Mouse (Mus musculus): ENCODE data around the gene Nek7. TPM values are rescaled to one million over a fixed set of nuclear protein-coding genes. Genes with fewer than 3 reads are reported as not detected.
A peak's percentile ranks its signal among the peaks of the same experiment; 100 is the strongest.

The Nek7 gene
- polyA plus RNA-seq, 1 experiment from 2014 or later, result 39.0 TPM

DNA sequence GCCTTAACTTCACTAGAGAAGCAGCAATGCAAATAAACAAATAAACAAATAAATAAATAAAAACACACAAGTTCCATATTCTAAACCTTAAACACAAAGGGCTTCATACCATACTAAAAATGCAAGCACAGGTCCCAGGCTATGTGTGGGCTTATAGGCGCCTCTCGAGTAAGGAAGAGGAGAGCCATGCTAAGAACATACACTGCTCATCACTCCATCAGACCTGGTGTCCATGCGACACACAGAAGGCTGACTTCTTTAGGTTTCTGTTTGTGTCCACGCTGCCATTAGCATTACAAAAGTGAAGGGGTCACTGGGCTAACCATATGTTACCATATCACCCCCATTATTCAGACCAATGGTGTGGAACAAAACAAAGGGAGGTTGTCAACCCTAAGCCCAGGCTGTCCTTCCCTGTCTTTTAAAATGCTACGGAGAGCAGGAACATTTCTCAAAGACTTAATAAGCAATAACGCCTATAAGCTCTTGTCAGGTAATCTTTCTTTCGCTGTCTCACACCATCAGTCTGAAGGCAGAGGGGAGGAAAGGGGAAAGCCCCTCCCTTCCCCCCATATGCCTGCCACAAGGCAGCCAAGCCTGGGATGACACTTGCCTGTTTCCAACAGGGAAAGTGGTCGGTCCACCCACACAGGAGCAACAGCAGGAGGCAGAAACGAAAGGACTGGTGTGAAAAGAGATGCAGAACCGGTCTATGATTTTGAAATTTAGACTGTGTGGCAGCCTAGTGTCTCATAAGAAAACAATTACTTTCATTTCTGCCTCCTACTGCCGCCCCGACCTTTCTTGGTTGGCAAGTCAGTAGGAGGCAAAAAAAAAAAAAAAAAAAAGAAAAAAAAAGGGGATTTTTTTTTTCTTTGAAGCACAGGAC lies 60.5 kb downstream of the Nek7 start:
- DNase-seq (ENCODE audit: low spot score) (no peak), ATAC-seq (ENCODE audit: insufficient number of reproducible peaks, low FRiP score, low TSS enrichment, low read depth) (no peak)
- Histone ChIP-seq H3K9ac (ENCODE audit: low read length) (no peak overlapping the region), H3K36me3 (ENCODE audit: control insufficient read depth, insufficient read depth, low read length) (no peaks in the 10 kb centered on the region; the same call in 1 of the 2 replicates), H3K4me1 (ENCODE audit: control insufficient read depth, insufficient read depth, low read length) (no peaks in the 10 kb centered on the region), H3K9me3 (ENCODE audit: control insufficient read depth, low read length) (no peaks in the 10 kb centered on the region), H3K27ac (replicated peaks; ENCODE audit: low read depth, low read length) (no peak overlapping the region), H3K4me2 (ENCODE audit: low read depth, severe bottlenecking) (no peak overlapping the region), H3K27me3 (ENCODE audit: control insufficient read depth, insufficient read depth, low read length) (no peaks in the 10 kb centered on the region), H3K4me3 (ENCODE audit: low read depth, low read length) (no peak overlapping the region)
- 62% methylated on average over 12 of the region's 12 CpGs for WGBS

- Histone ChIP-seq H3K4me2 (ENCODE audit: low read depth, severe bottlenecking) (no peak overlapping the region), H3K36me3 (ENCODE audit: control insufficient read depth, insufficient read depth, low read length) (no peaks in the 10 kb centered on the region; the same call in 1 of the 2 replicates), H3K27me3 (ENCODE audit: control insufficient read depth, insufficient read depth, low read length) (no peaks in the 10 kb centered on the region), H3K9ac (ENCODE audit: low read length) (no peak overlapping the region), H3K9me3 (ENCODE audit: control insufficient read depth, low read length) (no peaks in the 10 kb centered on the region), H3K27ac (replicated peaks; ENCODE audit: low read depth, low read length) (no peak overlapping the region), H3K4me1 (ENCODE audit: control insufficient read depth, insufficient read depth, low read length) (no peaks in the 10 kb centered on the region), H3K4me3 (ENCODE audit: low read depth, low read length) (no peak overlapping the region)
- no peak for DNase-seq (ENCODE audit: low spot score)
- WGBS, result 70% methylated on average over 3 of the region's 3 CpGs
- ATAC-seq (ENCODE audit: insufficient number of reproducible peaks, low FRiP score, low TSS enrichment, low read depth), result no peak
These were observed 61.6 kb downstream of the Nek7 start for GRCm38 (mm10) chr1:138558342-138558741.

DNA sequence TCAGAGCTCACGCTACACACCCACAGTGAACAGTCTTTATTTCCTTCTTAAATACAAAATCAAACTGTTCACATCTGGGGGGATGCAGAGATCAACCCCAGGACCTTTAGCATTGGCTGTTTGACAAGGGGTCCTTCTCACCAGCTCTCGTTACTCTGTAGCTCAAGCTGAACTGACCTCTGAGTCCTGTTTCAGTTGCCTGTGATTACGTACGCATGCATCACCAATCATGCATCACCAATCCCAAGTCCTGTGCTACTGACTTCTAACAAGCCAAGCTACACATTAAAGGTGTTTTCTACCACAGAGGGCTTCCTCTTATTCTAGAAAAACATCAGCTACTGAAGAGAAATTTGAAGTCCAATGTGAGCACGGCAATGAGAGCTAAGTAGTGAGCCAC lies 65.0 kb downstream of the Nek7 start:
- Histone ChIP-seq H3K36me3 (ENCODE audit: control insufficient read depth, insufficient read depth, low read length) (no peaks in the 10 kb centered on the region), H3K4me2 (ENCODE audit: low read depth, severe bottlenecking) (no peak overlapping the region), H3K27me3 (ENCODE audit: control insufficient read depth, insufficient read depth, low read length) (no peaks in the 10 kb centered on the region), H3K9ac (ENCODE audit: low read length) (no peak overlapping the region), H3K9me3 (ENCODE audit: control insufficient read depth, low read length) (no peaks in the 10 kb centered on the region), H3K4me3 (ENCODE audit: low read depth, low read length) (no peak overlapping the region), H3K4me1 (ENCODE audit: control insufficient read depth, insufficient read depth, low read length) (0 out of 2 replicates have a peak, but pooled peaks cover 4% of the 10 kb centered on the region), H3K27ac (replicated peaks; ENCODE audit: low read depth, low read length) (no peak overlapping the region)
- no peak for ATAC-seq (ENCODE audit: insufficient number of reproducible peaks, low FRiP score, low TSS enrichment, low read depth)
- no peak for DNase-seq (ENCODE audit: low spot score)
- WGBS, result 86% methylated on average over 5 of the region's 5 CpGs

GRCm38 (mm10) chr1:138550184-138550583 lies 69.8 kb downstream of the Nek7 start:
- no peaks in the 10 kb centered on the region for H3K9me3 ChIP-seq (ENCODE audit: control insufficient read depth, low read length)
- no peak overlapping the region for H3K9ac ChIP-seq (ENCODE audit: low read length)
- ATAC-seq (ENCODE audit: insufficient number of reproducible peaks, low FRiP score, low TSS enrichment, low read depth) (peak; percentile 21; the same call in 1 of the 2 replicates), DNase-seq (ENCODE audit: low spot score) (no peak)
- no peak overlapping the region for H3K4me2 ChIP-seq (ENCODE audit: low read depth, severe bottlenecking)
- no peaks in the 10 kb centered on the region for H3K27me3 ChIP-seq (ENCODE audit: control insufficient read depth, insufficient read depth, low read length)
- H3K4me3 ChIP-seq (ENCODE audit: low read depth, low read length), result no peak overlapping the region
- no peaks in the 10 kb centered on the region for H3K36me3 ChIP-seq (ENCODE audit: control insufficient read depth, insufficient read depth, low read length)
- 0 out of 2 replicates have a peak, but pooled peaks cover 4% of the 10 kb centered on the region for H3K4me1 ChIP-seq (ENCODE audit: control insufficient read depth, insufficient read depth, low read length)
- no peak overlapping the region for H3K27ac ChIP-seq (replicated peaks; ENCODE audit: low read depth, low read length)
- 56% methylated on average over 6 of the region's 6 CpGs for WGBS

GRCm38 (mm10) chr1:138542170-138542515 lies 77.8 kb downstream of the Nek7 start:
- no peaks in the 10 kb centered on the region for H3K4me1 ChIP-seq (ENCODE audit: control insufficient read depth, insufficient read depth, low read length)
- H3K27ac ChIP-seq (replicated peaks; ENCODE audit: low read depth, low read length), result no peak overlapping the region
- WGBS, result 86% methylated on average over 1 of the region's 1 CpGs
- no peaks in the 10 kb centered on the region for H3K9me3 ChIP-seq (ENCODE audit: control insufficient read depth, low read length)
- no peak overlapping the region for H3K4me2 ChIP-seq (ENCODE audit: low read depth, severe bottlenecking)
- H3K4me3 ChIP-seq (ENCODE audit: low read depth, low read length), result no peak overlapping the region
- H3K27me3 ChIP-seq (ENCODE audit: control insufficient read depth, insufficient read depth, low read length), result no peaks in the 10 kb centered on the region
- no peak overlapping the region for H3K9ac ChIP-seq (ENCODE audit: low read length)
- H3K36me3 ChIP-seq (ENCODE audit: control insufficient read depth, insufficient read depth, low read length), result no peaks in the 10 kb centered on the region
- ATAC-seq (ENCODE audit: insufficient number of reproducible peaks, low FRiP score, low TSS enrichment, low read depth) (no peak), DNase-seq (ENCODE audit: low spot score) (no peak)

GRCm38 (mm10) chr1:138541495-138542169 lies 78.3 kb downstream of the Nek7 start:
- no peaks in the 10 kb centered on the region for H3K27me3 ChIP-seq (ENCODE audit: control insufficient read depth, insufficient read depth, low read length)
- DNase-seq (ENCODE audit: low spot score) (no peak), ATAC-seq (ENCODE audit: insufficient number of reproducible peaks, low FRiP score, low TSS enrichment, low read depth) (no peak)
- no peaks in the 10 kb centered on the region for H3K9me3 ChIP-seq (ENCODE audit: control insufficient read depth, low read length)
- H3K4me2 ChIP-seq (ENCODE audit: low read depth, severe bottlenecking), result no peak overlapping the region
- no peak overlapping the region for H3K4me3 ChIP-seq (ENCODE audit: low read depth, low read length)
- H3K9ac ChIP-seq (ENCODE audit: low read length), result no peak overlapping the region
- WGBS, result 58% methylated on average over 8 of the region's 8 CpGs
- H3K36me3 ChIP-seq (ENCODE audit: control insufficient read depth, insufficient read depth, low read length), result no peaks in the 10 kb centered on the region
- no peak overlapping the region for H3K27ac ChIP-seq (replicated peaks; ENCODE audit: low read depth, low read length)
- H3K4me1 ChIP-seq (ENCODE audit: control insufficient read depth, insufficient read depth, low read length), result no peaks in the 10 kb centered on the region

GRCm38 (mm10) chr1:138539713-138540112 lies 80.2 kb downstream of the Nek7 start:
- peaks cover 8% of the 10 kb centered on the region; the same call in 1 of the 2 replicates for H3K4me1 ChIP-seq (ENCODE audit: control insufficient read depth, insufficient read depth, low read length)
- ATAC-seq (ENCODE audit: insufficient number of reproducible peaks, low FRiP score, low TSS enrichment, low read depth) (no peak), DNase-seq (ENCODE audit: low spot score) (no peak)
- H3K36me3 ChIP-seq (ENCODE audit: control insufficient read depth, insufficient read depth, low read length), result no peaks in the 10 kb centered on the region
- H3K4me2 ChIP-seq (ENCODE audit: low read depth, severe bottlenecking), result no peak overlapping the region
- WGBS, result 74% methylated on average over 1 of the region's 1 CpGs
- H3K4me3 ChIP-seq (ENCODE audit: low read depth, low read length), result no peak overlapping the region
- H3K27ac ChIP-seq (replicated peaks; ENCODE audit: low read depth, low read length), result no peak overlapping the region
- no peak overlapping the region for H3K9ac ChIP-seq (ENCODE audit: low read length)
- no peaks in the 10 kb centered on the region for H3K9me3 ChIP-seq (ENCODE audit: control insufficient read depth, low read length)
- H3K27me3 ChIP-seq (ENCODE audit: control insufficient read depth, insufficient read depth, low read length), result no peaks in the 10 kb centered on the region

DNA sequence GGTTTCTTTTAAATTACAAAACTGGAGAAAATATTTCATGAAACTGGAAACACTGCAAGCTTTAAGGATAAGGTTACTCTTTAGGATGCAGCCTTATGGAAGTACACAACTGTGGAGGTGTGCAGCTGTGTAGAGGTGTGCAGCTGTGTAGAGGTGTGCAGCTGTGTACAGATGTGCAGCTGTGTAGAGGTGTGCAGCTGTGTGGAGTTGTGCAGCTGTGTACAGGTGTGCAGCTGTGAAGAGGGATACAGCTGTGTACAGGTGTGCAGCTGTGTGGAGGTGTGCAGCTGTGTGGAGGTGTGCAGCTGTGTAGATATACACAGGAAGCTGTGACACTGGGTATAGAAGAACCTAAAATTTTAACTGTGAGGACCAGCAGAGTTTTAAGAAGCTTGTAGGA lies 81.7 kb downstream of the Nek7 start:
- Histone ChIP-seq H3K9ac (ENCODE audit: low read length) (no peak overlapping the region), H3K4me3 (ENCODE audit: low read depth, low read length) (no peak overlapping the region), H3K27me3 (ENCODE audit: control insufficient read depth, insufficient read depth, low read length) (no peaks in the 10 kb centered on the region), H3K9me3 (ENCODE audit: control insufficient read depth, low read length) (no peaks in the 10 kb centered on the region), H3K27ac (replicated peaks; ENCODE audit: low read depth, low read length) (no peak overlapping the region), H3K4me1 (ENCODE audit: control insufficient read depth, insufficient read depth, low read length) (peaks cover 8% of the 10 kb centered on the region; the same call in 1 of the 2 replicates), H3K4me2 (ENCODE audit: low read depth, severe bottlenecking) (no peak overlapping the region), H3K36me3 (ENCODE audit: control insufficient read depth, insufficient read depth, low read length) (no peaks in the 10 kb centered on the region)
- peak; percentile 60; the same call in 1 of the 2 replicates for ATAC-seq (ENCODE audit: insufficient number of reproducible peaks, low FRiP score, low TSS enrichment, low read depth)
- no peak for DNase-seq (ENCODE audit: low spot score)

Measured in limb, embryonic 11.5 days (tissue).